Mouse (Mus musculus): Measurements from ENCODE around the gene Dok4. TPM values are rescaled to one million over a fixed set of nuclear protein-coding genes. Genes with fewer than 3 reads are reported as not detected.
A peak's percentile ranks its signal among the peaks of the same experiment; 100 is the strongest.

Gene Dok4
- total RNA-seq, 2 experiments from 2014 or later: 9.6 to 9.8 TPM

DNA sequence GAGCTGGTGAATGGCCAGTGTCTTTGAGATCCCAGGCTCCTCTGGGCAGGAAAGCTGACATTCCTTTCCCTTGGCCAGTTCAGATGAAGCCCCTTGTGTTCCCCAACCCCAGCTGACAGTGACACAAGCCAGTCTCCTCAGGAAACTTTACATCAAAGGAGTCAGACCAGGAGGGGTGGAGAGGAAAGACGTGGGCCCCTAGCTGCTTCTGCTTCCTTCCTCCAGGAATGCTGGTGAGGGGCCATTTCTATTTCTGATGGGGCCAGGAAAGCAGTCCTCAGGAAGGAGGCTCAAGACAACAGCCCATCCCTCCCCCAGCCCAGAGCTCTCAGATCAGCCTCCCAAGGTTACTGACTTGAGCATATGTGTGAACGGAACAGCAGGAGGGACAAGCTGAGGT is 16.8 kb upstream of the Dok4 start:
- intact Hi-C loops (cut with DNase I; ENCODE audit: low total_unique reads): no loop called here
- no peak for DNase-seq

DNA sequence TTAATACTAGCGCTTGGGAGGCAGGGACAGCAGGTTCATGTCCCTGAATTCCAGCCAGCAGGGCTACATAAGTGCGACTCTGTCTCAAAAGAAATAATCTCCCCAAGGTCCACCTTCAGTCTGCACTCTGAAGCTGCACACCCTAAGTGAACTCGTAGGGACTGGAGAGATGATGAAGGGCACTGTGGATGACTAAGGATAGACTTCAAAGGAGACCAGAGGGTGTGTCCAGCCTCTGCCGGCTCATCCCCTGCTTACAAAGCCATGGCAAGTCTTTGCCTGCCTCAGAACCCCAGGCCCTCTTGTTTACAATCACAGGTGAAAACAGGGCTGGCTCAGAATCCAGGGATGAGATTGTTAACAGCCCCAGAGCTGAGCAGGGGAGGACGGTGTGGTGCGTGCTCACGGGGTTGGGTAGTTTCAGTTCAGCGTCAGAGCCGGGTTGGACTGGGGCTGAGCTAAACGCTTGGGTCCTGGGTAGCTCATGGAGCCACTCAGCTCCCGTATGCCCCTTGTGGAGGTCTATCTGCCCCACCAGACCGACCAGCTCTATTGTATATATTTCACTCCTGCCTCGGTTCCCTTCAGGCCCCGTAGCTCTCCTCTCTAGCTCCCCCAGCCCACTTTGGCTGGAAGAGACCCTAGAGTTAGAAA is 12.4 kb upstream of the Dok4 start:
- intact Hi-C loops (cut with DNase I; ENCODE audit: low total_unique reads): no loop called here
- DNase-seq: no peak

DNA sequence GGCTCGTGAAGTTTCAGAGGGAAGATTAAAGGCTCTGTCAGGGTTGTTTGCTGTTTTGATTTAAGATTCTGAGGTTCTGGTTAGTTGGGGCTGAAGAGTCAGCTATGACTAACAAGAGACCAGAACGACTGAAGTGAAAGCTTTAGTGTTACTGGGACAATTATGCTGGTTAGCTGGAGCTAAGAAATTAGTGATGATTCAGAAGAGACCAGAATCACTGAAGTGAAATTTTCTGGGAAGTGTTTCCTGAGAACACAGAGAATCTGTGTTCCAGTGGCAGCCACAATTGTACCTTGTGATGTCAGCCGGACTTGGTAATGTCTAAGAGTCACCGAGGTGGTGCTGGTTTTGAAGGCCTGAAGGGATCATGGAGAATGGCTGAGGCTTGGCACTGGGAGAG is 4.6 kb upstream of the Dok4 start:
- no peak for DNase-seq
- intact Hi-C loops (cut with DNase I; ENCODE audit: low total_unique reads): no loop called here

DNA sequence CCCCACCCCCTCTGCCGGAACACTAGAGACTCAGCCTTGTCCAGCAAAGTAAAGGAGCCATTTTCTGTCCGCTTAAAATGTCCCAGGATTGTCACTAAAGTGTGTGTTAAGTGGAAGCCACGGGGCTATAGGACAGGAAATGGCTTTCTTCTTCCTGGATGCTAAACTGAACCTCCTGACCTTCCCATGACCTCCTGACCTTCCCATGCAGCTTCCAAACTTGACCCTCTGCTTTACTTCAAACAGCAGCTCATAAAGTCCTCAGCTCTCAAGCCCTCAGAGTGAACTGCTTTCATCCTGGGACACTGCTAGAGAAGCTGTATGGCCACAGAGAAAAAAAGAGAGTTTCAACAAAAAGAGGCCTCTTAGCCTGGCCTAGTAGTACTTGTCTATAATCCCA is 690 bp upstream of the Dok4 start:
- intact Hi-C loops (cut with DNase I; ENCODE audit: low total_unique reads): no loop called here
- DNase-seq: no peak

DNA sequence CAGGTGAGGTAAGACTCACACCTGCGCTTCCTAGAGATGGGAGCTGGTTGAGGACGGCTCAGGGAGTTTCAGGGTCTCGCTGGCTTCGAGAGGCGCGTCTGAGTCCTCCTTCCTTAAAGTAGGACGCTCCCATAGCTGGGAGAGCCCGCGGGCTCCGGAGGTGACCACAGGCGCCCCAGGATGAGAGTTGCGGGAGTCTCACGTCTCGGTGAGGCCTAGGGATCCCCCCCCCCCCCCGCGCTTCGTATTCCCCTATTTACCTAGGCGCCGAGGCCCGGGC is 319 bp downstream of the Dok4 start:
- intact Hi-C loops (cut with DNase I; ENCODE audit: low total_unique reads): no loop called here
- DNase-seq: no peak

DNA sequence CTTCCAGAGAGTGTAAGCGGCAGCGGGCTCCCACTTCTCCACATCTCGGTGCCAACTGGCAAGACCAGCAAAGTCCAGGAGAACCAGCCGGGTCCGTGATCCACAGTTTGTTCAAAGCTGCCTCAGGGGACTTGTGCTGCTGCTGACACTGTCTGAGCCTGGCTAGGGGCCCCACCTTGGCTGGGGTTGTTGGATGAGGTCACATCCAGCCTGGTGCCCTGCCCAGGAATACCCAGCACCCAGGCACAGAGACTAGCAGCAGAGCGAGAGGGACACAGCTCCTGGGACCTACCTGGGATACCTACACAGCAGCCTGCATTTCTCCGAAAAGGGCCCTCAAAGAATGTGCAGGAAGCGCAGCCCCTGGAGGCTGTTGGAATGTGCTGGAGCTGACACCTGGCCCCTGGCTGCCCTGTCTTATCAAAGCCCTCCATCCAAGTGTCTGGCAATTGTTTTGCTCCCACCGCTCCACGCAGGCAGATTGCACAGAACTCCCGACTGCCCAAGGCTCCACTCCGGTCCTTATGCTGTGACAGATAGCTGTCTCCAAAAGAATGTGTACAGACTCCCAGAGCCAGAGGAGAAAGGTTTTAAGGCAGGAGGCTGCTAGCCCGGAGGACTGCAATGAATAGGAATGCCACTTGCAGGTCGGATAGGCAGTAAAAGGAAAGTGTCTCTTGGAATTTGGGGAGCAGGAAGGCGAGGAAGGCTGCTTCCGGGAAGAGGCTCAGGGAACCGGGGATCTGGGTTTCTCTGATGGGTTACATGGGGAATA is 847 bp downstream of the Dok4 start:
- no peak for DNase-seq
- intact Hi-C loops (cut with DNase I; ENCODE audit: low total_unique reads): no loop called here

DNA sequence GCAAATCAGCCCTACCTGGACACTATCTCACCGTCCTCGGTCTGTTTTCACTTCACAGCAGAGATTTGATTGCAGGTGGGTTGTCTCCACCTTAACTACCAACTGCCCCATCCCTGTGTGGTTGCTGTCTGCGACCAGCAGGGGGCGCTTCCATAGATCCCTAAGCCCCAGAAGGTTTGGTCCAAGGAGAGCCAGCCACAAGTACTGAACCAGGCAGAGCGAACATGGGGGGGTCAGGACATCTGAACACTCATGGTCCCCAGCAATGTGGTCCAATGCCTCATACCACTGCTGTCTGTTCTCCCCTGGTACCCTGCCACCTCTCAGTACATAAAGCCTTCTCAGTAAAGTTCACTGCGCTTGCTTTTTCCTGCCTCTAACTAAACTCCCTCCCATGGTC is 1.8 kb downstream of the Dok4 start:
- intact Hi-C loops (cut with DNase I; ENCODE audit: low total_unique reads): no loop called here

DNA sequence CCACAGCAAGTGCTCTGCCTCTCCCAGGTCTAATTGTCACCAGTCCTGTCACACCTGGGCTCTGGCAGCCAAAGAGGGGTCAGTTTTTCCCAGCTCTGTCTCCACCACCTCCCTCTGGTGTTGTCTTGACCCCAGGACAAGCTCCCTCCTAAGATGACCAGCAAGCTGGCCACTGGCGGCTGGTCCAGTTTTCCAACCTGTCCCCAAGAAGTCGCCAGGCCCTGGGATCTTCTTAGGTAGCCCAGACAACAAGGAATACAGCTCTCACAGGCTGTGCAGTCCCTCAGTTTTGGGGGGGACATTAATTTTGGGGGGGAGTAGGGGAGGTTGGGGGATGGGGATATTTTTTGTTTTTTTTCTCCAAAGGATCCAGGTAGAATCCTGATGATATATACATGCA is 3.6 kb downstream of the Dok4 start:
- intact Hi-C loops (cut with DNase I; ENCODE audit: low total_unique reads): loop anchor here (2.0 kb wide), 1 partner anchor 38 kb away; no protein-coding TSS in a partner anchor
- no peak for DNase-seq

More for the DNA sequence above, 1.8 kb downstream of the Dok4 start:
- peak; percentile 71 for DNase-seq

DNA sequence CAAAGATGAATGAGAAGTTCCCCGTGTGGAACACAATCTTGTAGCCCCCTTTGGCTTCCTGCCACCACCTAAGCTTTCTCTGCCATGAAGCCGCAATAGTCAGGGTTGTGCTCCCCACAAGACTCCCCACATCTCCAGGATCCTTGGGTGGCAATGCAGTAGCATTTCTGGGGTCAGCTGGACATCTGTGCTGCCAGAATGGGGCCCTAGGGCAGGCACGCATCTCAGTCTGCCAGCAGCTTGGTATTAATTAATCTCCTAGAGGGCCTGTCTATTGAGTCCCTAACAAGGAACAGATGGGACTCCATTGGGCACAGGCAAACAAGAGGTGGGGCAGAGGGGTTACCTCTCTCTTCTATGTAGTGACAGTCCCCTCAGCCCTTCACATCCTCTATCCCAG is 4.0 kb downstream of the Dok4 start:
- intact Hi-C loops (cut with DNase I; ENCODE audit: low total_unique reads): loop anchor here (2.0 kb wide), 1 partner anchor 39 kb away; no protein-coding TSS in a partner anchor

DNA sequence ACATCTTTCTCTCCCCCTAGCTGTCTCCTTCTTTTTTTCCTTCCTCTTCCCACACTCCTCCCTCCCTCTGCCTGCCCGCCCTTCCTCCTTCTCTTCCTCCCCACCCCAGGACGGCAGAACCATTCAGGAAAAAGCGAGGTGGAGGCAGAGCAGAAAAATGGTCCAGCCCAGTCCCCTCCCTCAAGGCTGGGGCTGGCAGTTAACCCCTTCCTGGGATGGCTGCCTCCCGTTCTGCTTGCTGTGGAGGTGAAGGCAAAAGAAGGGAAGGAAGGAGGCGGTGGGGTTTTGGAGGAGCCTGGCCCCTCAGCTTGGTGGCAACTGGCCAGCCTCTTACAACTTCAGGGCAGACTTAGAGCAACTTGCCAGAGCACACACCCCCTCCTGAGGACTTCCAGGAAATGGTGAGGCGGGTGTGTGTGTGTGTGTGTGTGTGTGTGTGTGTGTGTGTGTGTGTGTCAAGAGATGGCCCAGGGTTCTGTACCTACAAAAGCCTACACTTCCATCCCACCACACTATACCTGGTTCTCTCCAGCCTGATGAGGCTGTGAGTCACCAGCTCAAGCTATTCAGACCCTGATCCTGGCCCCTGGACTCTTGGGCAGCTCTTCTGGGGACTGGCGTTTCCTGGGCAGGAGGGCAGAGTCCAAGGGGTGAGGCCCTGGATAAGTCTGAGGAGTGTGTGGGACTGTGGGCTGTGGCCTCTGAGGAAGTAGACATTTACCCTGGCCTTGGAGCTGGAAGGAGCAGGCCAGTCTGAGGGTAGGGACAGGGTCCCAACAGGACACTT is 4.8 kb downstream of the Dok4 start:
- DNase-seq: peak; percentile 63
- intact Hi-C loops (cut with DNase I; ENCODE audit: low total_unique reads): no loop called here

More for the DNA sequence above, 4.0 kb downstream of the Dok4 start:
- no peak for DNase-seq

DNA sequence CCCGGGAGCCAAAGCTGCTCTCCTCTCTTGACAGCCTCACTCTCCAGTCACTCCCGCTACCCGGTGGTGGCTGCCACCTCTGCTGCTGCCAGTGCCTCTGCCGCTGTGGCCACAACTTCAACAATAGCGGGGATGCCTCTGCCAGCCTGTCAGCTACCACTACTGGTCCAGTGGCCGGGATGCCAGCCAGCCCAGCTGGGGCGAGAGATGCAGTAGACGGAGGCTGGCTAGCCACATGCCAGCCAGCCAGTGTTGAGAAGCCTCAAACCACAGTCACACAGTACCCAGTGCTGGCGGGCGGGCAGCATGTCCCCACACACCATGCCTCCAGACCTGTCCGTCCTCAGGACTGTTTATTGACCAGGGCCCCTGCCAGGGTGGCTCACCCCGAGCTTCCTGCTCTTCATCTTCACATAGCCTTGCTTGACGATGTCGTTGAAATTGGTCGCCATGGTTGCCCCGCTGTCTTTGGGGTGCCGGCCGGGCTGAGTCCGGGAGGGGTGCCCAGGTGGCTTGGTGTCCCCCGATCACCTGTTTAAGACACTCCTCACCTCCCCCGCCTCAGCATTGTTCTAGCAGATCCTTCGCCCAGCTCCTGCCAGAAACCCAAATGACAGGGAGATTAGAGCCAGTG is 5.5 kb downstream of the Dok4 start:
- peak; percentile 59 for DNase-seq
- intact Hi-C loops (cut with DNase I; ENCODE audit: low total_unique reads): no loop called here

DNA sequence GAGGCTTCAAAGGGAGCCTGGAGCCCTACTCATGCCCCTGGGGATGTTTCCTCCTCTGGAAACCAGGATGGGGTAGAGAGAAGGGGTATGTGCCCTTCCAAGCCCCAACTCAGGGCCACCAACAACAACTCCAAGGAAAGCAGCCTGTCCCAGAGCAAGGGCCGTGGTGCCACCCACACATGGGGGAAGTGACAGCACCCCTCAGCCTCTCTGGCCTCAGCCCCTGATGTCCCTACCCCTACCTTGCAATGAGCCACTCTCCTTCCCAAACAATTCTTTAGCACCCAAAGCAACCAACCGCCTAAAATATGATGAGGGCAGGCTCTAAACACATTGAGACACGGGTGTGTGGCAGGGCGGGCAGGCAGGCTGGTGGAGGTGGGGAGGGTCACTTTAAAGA is 6.1 kb downstream of the Dok4 start:
- intact Hi-C loops (cut with DNase I; ENCODE audit: low total_unique reads): no loop called here
- DNase-seq: no peak

DNA sequence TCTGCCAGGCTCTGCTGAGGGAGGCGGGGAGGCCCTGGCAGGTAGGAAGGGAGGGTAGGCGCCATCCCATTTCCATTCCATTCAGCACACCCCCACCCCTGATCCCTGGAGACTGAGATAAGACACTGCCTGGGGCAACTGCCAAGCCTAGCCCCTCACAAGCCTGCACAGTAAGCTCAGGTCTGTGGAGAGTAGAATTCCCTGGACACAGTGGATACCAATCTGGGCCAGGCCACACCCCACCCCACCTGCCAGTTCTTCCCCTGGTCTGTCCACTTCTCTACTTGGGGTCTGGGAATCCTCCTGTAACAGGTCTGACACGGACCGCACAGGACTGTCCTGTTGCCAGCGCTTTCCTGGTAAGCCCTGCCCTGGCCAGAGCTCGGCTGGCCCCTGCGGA is 7.0 kb downstream of the Dok4 start:
- intact Hi-C loops (cut with DNase I; ENCODE audit: low total_unique reads): no loop called here
- DNase-seq: no peak

DNA sequence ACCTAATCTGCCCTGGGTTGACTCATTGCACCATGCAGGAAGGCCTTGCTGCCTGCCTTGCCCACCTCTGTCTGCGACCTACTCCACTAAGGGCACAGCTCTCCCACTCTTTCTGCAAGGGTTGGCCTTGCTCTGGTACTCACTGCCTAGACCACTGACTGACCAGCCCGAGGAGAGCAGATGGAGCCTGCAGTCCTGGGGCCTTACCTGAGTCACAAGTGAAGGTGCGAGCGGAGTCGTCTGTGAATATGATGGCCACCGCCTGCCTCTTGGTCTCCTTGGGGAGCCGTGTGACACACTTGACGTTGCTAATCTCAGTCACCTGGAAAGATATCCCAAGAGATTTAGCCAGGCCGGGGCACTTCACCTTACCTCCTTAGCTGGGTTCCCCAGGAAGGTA is 9.2 kb downstream of the Dok4 start:
- intact Hi-C loops (cut with DNase I; ENCODE audit: low total_unique reads): no loop called here

DNA sequence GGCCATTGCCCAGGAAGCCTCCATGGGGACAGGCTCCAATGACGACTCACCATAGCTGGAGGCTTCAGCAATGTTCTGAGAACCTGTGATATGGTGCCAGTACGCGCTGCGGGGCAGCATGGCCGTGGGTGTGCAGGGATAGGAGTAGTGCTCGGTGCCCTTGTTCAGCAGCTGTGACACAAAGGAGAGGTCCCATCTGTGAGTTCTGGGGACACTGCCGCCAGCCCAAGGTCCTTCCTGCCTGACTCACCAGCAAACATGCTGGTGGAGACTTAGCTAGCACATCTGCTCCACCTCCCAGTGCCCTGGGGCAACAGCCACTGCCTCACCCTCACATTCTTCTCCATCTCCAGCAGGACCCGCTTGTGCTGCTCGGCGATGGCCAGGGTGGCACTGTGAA is 10.8 kb downstream of the Dok4 start:
- intact Hi-C loops (cut with DNase I; ENCODE audit: low total_unique reads): no loop called here
- DNase-seq: no peak

More for the DNA sequence above, 9.2 kb downstream of the Dok4 start:
- no peak for DNase-seq

DNA sequence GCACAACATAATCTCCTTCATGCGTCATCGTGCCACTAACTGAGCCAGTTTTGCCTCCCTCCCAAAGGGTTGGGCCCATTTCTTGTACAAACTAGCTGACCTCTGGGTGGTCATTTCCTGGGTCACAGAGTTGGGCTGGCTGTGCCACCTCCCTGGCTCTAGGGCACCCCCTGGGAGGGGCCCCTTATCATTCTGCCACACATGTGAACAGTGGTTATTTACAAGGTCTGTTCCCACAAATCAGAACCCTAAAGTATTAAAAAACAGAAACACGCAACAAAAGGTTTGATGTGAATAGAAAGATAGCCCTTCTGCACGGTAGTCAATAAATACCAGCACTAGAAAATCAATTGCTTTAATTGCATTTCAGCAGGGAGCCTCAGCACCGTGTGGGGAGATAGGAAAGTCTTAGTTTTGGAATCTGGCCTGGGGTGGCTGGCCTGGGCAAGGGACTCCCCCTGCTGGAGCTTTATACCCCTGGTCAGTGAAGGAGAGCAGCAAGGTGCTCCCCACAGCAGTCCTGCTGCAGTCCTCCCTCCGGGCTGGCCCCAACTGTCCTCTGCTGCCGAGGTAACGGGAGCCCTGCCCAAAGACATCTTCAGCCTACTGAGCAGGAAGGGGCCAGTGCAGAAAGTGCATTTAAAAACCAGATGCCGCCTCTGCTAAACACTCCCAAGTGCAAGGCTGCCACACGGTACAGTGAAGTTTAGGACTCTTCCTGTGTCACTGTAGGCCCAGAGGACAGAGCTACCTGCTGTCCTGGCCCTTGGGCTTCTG is 12.0 kb downstream of the Dok4 start:
- DNase-seq: no peak
- intact Hi-C loops (cut with DNase I; ENCODE audit: low total_unique reads): no loop called here

DNA sequence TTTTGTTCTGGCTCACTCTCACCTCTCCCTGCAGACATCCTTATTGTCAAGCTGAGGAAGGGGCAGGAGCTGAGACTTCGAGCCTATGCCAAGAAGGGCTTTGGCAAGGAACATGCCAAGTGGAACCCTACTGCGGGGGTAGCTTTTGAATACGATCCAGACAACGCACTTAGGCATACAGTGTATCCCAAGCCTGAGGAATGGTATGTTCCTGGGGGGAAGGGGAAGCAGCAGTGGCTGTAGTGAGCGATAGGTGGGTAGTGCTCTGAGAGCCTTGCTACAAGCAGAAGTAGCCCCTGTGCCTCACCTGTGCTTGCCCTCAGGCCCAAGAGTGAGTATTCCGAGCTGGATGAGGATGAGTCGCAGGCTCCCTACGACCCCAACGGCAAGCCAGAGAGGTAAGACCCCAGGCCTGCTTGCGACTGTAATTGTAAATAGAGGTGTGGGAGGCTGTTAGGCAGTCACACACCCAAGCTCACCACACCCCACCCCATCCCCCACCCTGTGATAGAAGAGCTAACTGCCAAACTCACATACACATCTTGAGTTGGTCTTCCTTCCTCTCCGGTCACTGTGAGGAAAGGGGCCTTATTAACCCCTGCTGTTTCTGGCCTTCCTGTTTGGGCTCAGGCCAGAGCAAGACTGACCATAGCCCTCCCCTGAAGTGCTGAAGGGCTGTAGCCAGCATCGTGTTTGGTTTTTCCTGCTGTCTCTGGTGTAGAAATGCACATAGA is 13.5 kb downstream of the Dok4 start:
- intact Hi-C loops (cut with DNase I; ENCODE audit: low total_unique reads): no loop called here
- no peak for DNase-seq

DNA sequence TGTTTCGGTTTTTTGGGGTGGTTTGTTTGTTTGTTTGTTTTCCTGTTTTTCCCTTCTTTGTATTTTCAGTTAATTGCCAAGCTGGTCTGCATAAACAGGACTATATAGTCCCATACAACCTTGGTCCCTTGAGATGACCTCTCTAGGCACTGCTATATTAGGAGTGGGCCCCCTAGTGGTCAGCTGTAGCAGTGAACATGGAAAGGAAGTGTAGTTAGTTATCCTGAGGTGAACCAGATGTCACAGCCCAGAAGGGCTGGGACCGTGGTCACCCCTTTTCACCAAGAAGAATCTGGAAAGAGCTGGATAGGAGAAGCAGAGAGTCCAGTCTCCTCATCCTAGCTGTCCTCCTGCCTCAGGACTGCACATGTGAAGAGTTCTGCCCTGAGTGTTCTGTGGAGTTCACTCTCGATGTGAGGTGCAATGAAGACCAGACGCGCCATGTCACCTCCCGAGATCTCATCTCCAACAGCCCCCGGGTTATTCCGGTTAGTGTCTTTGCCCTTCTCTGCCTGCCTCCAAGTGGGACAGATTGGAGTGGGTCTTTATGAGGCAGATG is 14.7 kb downstream of the Dok4 start:
- intact Hi-C loops (cut with DNase I; ENCODE audit: low total_unique reads): no loop called here

More for the DNA sequence above, 14.7 kb downstream of the Dok4 start:
- peak; percentile 63 for DNase-seq

Measured in gastrocnemius, postnatal 14 days (tissue).